Mouse (Mus musculus): ENCODE measurements around the gene Cfap157.

GRCm38 (mm10) chr2:32750199-32750598, 34.0 kb downstream of the Cfap157 start:
- TF ChIP-seq CTCF (IDR thresholded peaks at IDR 0.05; ENCODE audit: low read depth, low read length) (no peak), POLR2A (IDR thresholded peaks at IDR 0.05; ENCODE audit: borderline replicate concordance, low read depth, low read length) (no peak)

Data from bone marrow macrophage, adult 2 months (primary cell).